Mouse (Mus musculus) cerebellum, postnatal 25 days (tissue): ENCODE measurements at regions not wholly inside any gene's neighbourhood (a gene's known extent, or its start where the extent isn't known, plus 50 kb on each side); places are given as distances from the start of the nearest gene placed in this dataset.

Experiments
- DNase-seq, 2 experiments: peaks; one replicate each; pipeline ENCODE4 v3.0.0; 2021; ENCODE audit warnings: mixed read lengths in 2 of 2

GRCm38 (mm10) chr12:65644232-65644631 lies 418.9 kb downstream of the Wdr20rt start:
- no peak for DNase-seq

GRCm38 (mm10) chr12:65656772-65657171 lies 431.5 kb downstream of the Wdr20rt start:
- no peak for DNase-seq

- peak in 1 of 2 experiments; percentile 9 for DNase-seq
Observed at GRCm38 (mm10) chr12:65671673-65672072, 446.4 kb downstream of the Wdr20rt start.

- DNase-seq, result no peak
Observed at GRCm38 (mm10) chr12:65673193-65673592, 447.9 kb downstream of the Wdr20rt start.

- DNase-seq, result no peak
Observed at GRCm38 (mm10) chr12:65674916-65675660, 449.8 kb downstream of the Wdr20rt start.

GRCm38 (mm10) chr12:65680335-65680734 lies 455.0 kb downstream of the Wdr20rt start:
- DNase-seq, result no peak

- no peak for DNase-seq
Observed at GRCm38 (mm10) chr12:65681826-65682225, 456.5 kb downstream of the Wdr20rt start.

GRCm38 (mm10) chr12:65704985-65705384 lies 479.7 kb downstream of the Wdr20rt start:
- DNase-seq, result no peak

- DNase-seq, result no peak
Observed at GRCm38 (mm10) chr12:65712304-65712703, 487.0 kb downstream of the Wdr20rt start.
